Mouse (Mus musculus) liver, adult 2 months (tissue): Measurements from ENCODE around the gene Gm49393.

Experiments
- CTCF ChIP-seq: fragments of 200-500 bp; IDR thresholded peaks from 2 replicates; pipeline ENCODE4 v1.5.1; 2011; ENCODE audit warnings: low read depth, low read length, control low read depth
- POLR2A ChIP-seq: fragments of 200-500 bp; IDR thresholded peaks from 2 replicates; pipeline ENCODE4 v1.6.1; 2011; ENCODE audit warnings: low read length, control low read depth; ENCODE audit not compliant: insufficient read depth; ENCODE audit errors: extremely low read depth

DNA sequence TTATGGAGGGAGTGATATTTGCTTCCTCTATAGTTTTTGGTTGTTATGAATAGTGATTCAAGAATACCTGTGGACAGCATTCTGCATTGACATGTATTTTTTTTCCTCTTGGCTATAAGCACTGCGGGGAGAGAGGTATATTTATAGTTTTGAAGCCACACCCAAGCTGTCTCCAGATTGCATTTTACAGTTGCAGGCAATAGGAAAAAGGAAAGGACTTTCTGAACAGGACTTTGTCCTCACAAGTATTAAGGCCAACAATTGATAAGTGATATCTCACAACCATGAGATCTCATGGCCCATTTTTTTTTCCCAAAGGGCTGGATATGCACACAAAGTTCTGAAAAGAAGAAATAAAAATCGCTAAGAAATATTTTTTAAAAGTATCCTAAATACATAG, 125.7 kb downstream of the Gm49393 start:
- TF ChIP-seq CTCF = no peak
- no peak for TF ChIP-seq POLR2A
